Mouse (Mus musculus) retina, adult 2 months (tissue): Measurements from ENCODE around the gene Hsf2.
A peak's percentile ranks its signal among the peaks of the same experiment; 100 is the strongest.
"Not testable (repeated sequence)": the region's sequence is repeated elsewhere in the genome, so short reads cannot be mapped to it uniquely, and the experiment has no call there.

Experiments
- DNase-seq: peaks from one replicate; pipeline ENCODE4 v3.0.0-alpha.2; 2012; ENCODE audit warnings: low read depth, low spot score

Gene Hsf2

DNA sequence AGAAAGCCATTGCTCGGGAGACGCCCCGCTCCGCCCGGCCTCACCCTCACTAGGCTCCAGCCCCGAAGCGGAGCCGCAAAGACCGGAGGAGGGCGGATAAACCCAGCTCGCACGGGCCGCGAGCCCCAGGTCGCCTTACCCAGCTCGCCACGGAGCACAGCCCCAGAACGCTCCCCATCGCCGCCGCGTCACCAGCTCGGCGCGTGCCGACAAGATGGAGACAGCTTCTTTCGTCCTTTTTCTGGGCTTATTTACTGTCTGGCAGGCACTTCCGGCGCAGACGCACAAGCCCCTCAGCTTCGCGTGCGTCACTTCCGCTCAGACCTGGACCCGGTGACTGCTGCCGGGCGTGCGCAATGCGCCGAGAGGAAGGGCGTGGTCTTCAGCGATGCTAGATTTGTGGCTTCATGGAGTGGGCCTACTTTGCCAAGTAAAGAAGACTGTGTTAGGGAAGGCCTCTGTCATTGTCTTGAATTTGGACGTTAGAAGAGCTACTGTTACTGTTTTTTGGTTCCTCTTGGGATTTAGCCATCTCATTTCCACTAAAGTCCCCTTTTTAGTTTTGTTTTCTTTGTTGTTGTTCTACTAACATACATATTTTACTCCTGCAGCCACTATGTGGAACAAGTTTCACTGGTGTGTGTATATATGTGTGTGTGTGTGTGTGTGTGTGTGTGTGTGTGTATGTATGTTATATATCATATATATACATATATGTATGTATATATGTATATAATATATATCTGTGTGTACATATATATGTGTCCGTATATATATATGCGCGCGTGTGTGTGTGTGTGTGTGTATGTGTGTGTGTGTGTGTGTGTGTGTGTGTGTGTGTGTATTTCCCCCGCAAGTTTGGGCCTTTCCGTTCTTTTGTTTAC, 46.3 kb downstream of the Hsf2 start, which contains the start of gene Serinc1:
TSS of gene Serinc1 (minus strand) at position 313 of the 884 bp plus-strand sequence.
- peak; percentile 87 for DNase-seq

- not testable (repeated sequence) for DNase-seq
These were observed 57.7 kb downstream of the Hsf2 start for GRCm38 (mm10) chr10:57543890-57544289.

DNA sequence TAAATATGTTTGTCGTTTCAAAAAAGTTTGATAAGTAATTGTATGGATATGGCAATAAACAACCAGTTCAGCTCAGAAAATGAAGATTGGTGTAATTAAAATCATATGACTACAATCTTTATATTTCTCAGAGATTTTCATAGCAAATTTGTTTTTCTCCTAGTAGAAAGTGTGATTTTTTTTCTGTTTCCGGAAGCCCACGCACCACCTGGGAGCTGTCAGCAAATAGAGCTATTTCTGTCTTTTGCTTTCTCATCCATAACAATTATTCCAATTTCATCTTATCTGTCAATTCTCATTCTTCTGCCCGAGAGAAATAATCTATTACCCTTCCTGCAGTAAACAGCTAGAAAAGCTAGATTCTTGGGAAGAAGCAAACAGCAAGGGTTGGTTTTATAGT, 63.4 kb downstream of the Hsf2 start:
- no peak for DNase-seq

DNA sequence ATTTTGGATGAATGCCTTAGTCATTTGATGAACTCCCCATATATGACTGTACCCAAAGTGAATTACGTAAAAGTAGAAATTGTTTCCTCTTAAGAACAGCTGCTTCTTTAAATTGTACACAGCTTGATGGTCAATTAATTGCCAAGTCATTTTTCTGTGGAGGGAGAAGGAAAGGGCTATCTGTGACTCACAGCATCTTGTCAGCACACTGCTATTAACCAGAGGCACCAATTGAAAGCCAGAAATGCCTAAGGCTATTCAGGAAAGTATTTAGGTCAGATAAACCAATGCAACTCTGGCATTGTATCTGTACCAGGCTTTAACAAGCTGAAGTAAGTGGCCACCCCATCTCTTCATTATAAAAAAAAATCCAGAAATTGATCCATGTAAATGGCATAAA, 67.5 kb downstream of the Hsf2 start:
- no peak for DNase-seq

GRCm38 (mm10) chr10:57557597-57557996, 71.4 kb downstream of the Hsf2 start:
- DNase-seq, result no peak
